Mouse (Mus musculus): ENCODE measurements around the gene Gpr26.

Gpr26 gene

DNA sequence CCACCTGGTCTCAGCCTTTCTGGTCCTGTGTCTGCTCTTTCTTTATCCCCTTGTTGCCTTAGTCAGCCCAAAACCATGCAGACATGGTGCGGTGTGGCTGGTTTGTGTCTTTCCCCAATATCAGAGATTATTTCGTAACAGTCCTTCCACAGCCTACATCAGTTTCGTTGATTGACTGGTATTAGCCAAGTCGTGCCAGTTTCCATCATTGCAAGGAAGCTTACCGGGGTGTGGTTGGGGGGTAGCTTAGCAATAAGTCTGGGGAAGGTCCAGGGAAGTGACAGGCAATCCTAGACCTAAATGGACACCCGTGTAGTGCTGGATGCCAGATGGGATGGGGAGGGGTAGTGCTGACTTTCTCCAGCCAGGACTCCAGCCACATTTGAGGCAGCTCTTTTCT, 59.3 kb downstream of the Gpr26 start:
- DNase-seq (ENCODE audit: low spot score in 2 of 2) = no peak

DNA sequence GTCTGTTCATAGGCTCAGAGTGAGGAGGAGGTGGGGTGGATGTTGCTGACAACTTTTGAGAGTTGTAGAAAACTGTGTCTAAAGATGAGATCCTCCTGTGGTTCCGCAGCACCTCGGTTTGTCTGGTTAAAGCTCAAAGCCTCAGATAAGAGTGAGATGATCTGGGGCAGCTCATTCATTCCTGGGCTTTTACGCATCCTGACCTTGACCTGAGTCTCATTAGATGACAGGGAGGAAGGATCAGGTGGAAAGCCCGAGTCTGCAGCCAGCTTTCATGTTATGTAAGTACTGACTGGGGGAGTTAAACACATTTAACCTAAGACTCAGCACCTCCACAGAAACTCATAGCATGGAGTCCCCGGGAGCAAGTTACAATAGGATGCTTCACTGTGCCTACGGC, 60.4 kb downstream of the Gpr26 start:
- no peak for DNase-seq (ENCODE audit: low spot score in 2 of 2)

DNA sequence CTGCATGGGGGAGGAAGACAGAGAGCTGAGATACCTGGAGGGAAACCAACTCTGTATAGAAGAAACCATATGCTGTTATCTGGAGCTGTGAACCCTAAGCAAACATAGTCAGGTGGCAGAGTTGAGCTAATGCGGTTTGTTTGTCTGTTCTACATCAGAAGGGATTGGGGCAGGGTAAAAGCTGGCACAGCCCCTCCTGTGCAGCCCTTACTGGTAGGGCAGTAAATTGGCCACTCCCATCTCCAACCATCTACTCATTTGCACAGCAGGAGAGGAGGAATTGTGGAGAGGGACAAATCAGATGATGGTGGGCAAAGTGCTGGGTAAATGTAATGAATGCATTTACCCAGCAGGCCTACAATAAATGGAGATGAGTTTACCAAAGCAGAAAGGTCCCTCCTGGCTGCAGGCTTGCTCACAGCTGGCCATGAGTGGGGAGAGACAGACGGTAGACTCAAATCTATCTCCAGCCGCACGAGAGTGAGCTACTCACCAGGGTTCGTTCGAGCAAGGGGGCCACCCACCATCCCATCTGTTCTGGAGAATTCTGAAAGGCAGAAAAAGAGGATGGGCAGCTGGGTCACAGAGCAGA, 65.8 kb downstream of the Gpr26 start:
- peak in 1 of 2 experiments; percentile 35 for DNase-seq (ENCODE audit: low spot score in 2 of 2)
